Mouse (Mus musculus) layer of hippocampus, adult 11-12 months (tissue): ENCODE measurements at regions not wholly inside any gene's neighbourhood (a gene's known extent, or its start where the extent isn't known, plus 50 kb on each side); places are given as distances from the start of the nearest gene placed in this dataset.

ENCODE experiments used
- DNase-seq: peaks from one replicate; pipeline ENCODE4 v3.0.0; 2022; ENCODE audit warnings: low spot score

- no peak for DNase-seq
Measured at GRCm38 (mm10) chr3:73435241-73435640, 273.0 kb downstream of the Bche start.

GRCm38 (mm10) chr3:73434331-73434730, 273.9 kb downstream of the Bche start:
- no peak for DNase-seq

GRCm38 (mm10) chr3:73409929-73410522, 298.2 kb downstream of the Bche start:
- DNase-seq = peak; percentile 52

- peak; percentile 41 for DNase-seq
Measured at GRCm38 (mm10) chr3:73401395-73401794, 306.8 kb downstream of the Bche start.

- no peak for DNase-seq
Measured at GRCm38 (mm10) chr3:73395808-73396207, 312.4 kb downstream of the Bche start.

GRCm38 (mm10) chr3:73389722-73390651, 318.2 kb downstream of the Bche start:
- no peak for DNase-seq

GRCm38 (mm10) chr3:73354861-73355496, 297.4 kb upstream of the Slitrk3 start:
- DNase-seq = no peak

GRCm38 (mm10) chr3:73343199-73343598, 285.6 kb upstream of the Slitrk3 start:
- DNase-seq = peak; percentile 72

- no peak for DNase-seq
Measured at GRCm38 (mm10) chr3:73339730-73340129, 282.1 kb upstream of the Slitrk3 start.

GRCm38 (mm10) chr3:73323214-73323613, 265.6 kb upstream of the Slitrk3 start:
- peak; percentile 6 for DNase-seq
